Mouse (Mus musculus) frontal cortex, adult 2 months (tissue): ENCODE results near the gene Klk1b11. TPM values are rescaled to one million over a fixed set of nuclear protein-coding genes. Genes with fewer than 3 reads are reported as not detected.
A peak's percentile ranks its signal among the peaks of the same experiment; 100 is the strongest.
"Not testable (repeated sequence)": the region's sequence is repeated elsewhere in the genome, so short reads cannot be mapped to it uniquely, and the experiment has no call there.

Experiments used
- DNase-seq, 2 experiments: peaks; one replicate each; pipeline ENCODE4 v3.0.0; 2022; ENCODE audit warnings: low spot score in 1 of 2; ENCODE audit errors: extremely low spot score in 1 of 2
- polyA plus RNA-seq: library from polyadenylated mRNA; depleted of rRNA; stranded (reverse); fragments of >200 nt; gene quantifications from 2 replicates; pipeline ENCODE4 v1.2.3, GENCODE M21; 2012; rRNA removed

Gene Klk1b11
- polyA plus RNA-seq = not detected in 2 replicates

- DNase-seq = not testable (repeated sequence)
Observed at GRCm38 (mm10) chr7:43995577-43995976, at the start of gene Klk1b11. Gene Klk1b11, plus strand, starts transcription at chr7:43995877.

GRCm38 (mm10) chr7:43950364-43950763, 45.3 kb upstream of the Klk1b11 start, which contains the start of gene Klk1b8:
Gene Klk1b8, plus strand, starts transcription at chr7:43950664.
- DNase-seq = no peak

- DNase-seq = peak; percentile 1 to 39
Observed at GRCm38 (mm10) chr7:43952703-43953102, 43.0 kb upstream of the Klk1b11 start.

GRCm38 (mm10) chr7:43966451-43966850, 29.2 kb upstream of the Klk1b11 start, which contains the start of gene Klk1b1:
Gene Klk1b1, plus strand, starts transcription at chr7:43966751.
- no peak for DNase-seq

GRCm38 (mm10) chr7:43967058-43967457, 28.6 kb upstream of the Klk1b11 start:
- DNase-seq = no peak

GRCm38 (mm10) chr7:43967612-43968011, 28.1 kb upstream of the Klk1b11 start:
- DNase-seq = no peak

GRCm38 (mm10) chr7:43975761-43976160, 19.9 kb upstream of the Klk1b11 start, which contains the start of gene Klk1b9:
Gene Klk1b9, plus strand, starts transcription at chr7:43976061.
- not testable (repeated sequence) for DNase-seq

GRCm38 (mm10) chr7:43985657-43986056, 10.0 kb upstream of the Klk1b11 start:
- no peak for DNase-seq

GRCm38 (mm10) chr7:43994821-43995220, 856 bp upstream of the Klk1b11 start:
- DNase-seq = not testable (repeated sequence)

- no peak for DNase-seq
Observed at GRCm38 (mm10) chr7:44004847-44005246, 9.2 kb downstream of the Klk1b11 start.

- not testable (repeated sequence) for DNase-seq
Observed at GRCm38 (mm10) chr7:44011868-44012267, 16.2 kb downstream of the Klk1b11 start, which contains the start of gene Klk1b26. Gene Klk1b26, plus strand, starts transcription at chr7:44012168.

- DNase-seq = peak; percentile 4 to 34
Observed at GRCm38 (mm10) chr7:44014666-44015065, 19.0 kb downstream of the Klk1b11 start.

- peak in 1 of 2 experiments; percentile 13 for DNase-seq
Observed at GRCm38 (mm10) chr7:44015071-44015470, 19.4 kb downstream of the Klk1b11 start.

Other genes with a start within 250 kb of the Klk1b11 start
- not detected in 2 replicates for gene Klk12, start 227.0 kb upstream of the Klk1b11 start, polyA plus RNA-seq
- 0.08 TPM in 1 of 2 replicates, not detected in the other for gene Klk11, start 221.3 kb upstream of the Klk1b11 start, polyA plus RNA-seq
- gene Klk10, start 214.8 kb upstream of the Klk1b11 start, polyA plus RNA-seq = 0.17 and 0.18 TPM in 2 replicates
- gene Klk9, start 204.0 kb upstream of the Klk1b11 start, polyA plus RNA-seq = not detected in 2 replicates
- 3.8 TPM in 2 replicates for gene Klk8, start 198.3 kb upstream of the Klk1b11 start, polyA plus RNA-seq
- not detected in 2 replicates for gene Klk7, start 184.6 kb upstream of the Klk1b11 start, polyA plus RNA-seq
- 6.4 and 7.7 TPM in 2 replicates for gene Klk6, start 171.4 kb upstream of the Klk1b11 start, polyA plus RNA-seq
- gene Klk5, start 153.9 kb upstream of the Klk1b11 start, polyA plus RNA-seq = not detected in 2 replicates
- gene Klk4, start 114.7 kb upstream of the Klk1b11 start, polyA plus RNA-seq = not detected in 2 replicates
- gene Klk15, start 62.1 kb upstream of the Klk1b11 start, polyA plus RNA-seq = not detected in 2 replicates
- not detected in 2 replicates for gene Klk1b8, start 45.2 kb upstream of the Klk1b11 start, polyA plus RNA-seq
- gene Klk1b1, start 29.1 kb upstream of the Klk1b11 start, polyA plus RNA-seq = not detected in 2 replicates
- gene Klk1b9, start 19.8 kb upstream of the Klk1b11 start, polyA plus RNA-seq = not detected in 2 replicates
- not detected in 2 replicates for gene Klk1b26, start 16.3 kb downstream of the Klk1b11 start, polyA plus RNA-seq
- gene Klk1b27, start 56.4 kb downstream of the Klk1b11 start, polyA plus RNA-seq = 0.18 TPM in 1 of 2 replicates, not detected in the other
- not detected in 2 replicates for gene Klk1b21, start 106.5 kb downstream of the Klk1b11 start, polyA plus RNA-seq
- not detected in 2 replicates for gene Klk1b22, start 116.8 kb downstream of the Klk1b11 start, polyA plus RNA-seq
- not detected in 2 replicates for gene Klk1b16, start 140.9 kb downstream of the Klk1b11 start, polyA plus RNA-seq
- gene Klk1b24, start 192.4 kb downstream of the Klk1b11 start, polyA plus RNA-seq = not detected in 2 replicates
- not detected in 2 replicates for gene Klk1b3, start 202.3 kb downstream of the Klk1b11 start, polyA plus RNA-seq
- not detected in 2 replicates for gene Klk1b4, start 211.6 kb downstream of the Klk1b11 start, polyA plus RNA-seq
- not detected in 2 replicates for gene Klk1b5, start 220.1 kb downstream of the Klk1b11 start, polyA plus RNA-seq
- gene Klk1, start 229.5 kb downstream of the Klk1b11 start, polyA plus RNA-seq = 0.25 TPM in 1 of 2 replicates, not detected in the other
- not detected in 2 replicates for gene Gm36864, start 240.3 kb downstream of the Klk1b11 start, polyA plus RNA-seq